Mouse (Mus musculus) stomach, embryonic 16.5 days (tissue): ENCODE data around the gene Ankrd37. TPM values are rescaled to one million over a fixed set of nuclear protein-coding genes. Genes with fewer than 3 reads are reported as not detected.

Source experiments
- ATAC-seq: fragments of 200-750 bp; cut with Nextera tagmentation; 2 replicates; pipeline ENCODE4 v1.8.0; 2017; ENCODE audit warnings: moderate number of reproducible peaks, moderate TSS enrichment; ENCODE audit not compliant: insufficient read depth, low FRiP score
- H3K27ac ChIP-seq: fragments of 300-500 bp; sonication (generic); 2 replicates; pipeline ENCODE4 v1.5.1; 2014; ENCODE audit warnings: low read length
- H3K27me3 ChIP-seq: fragments of 300-500 bp; sonication (generic); 2 replicates; pipeline ENCODE4 v1.6.1; 2014; ENCODE audit warnings: low read length, control low read depth, mixed read lengths; ENCODE audit not compliant: control insufficient read depth, insufficient read depth
- H3K36me3 ChIP-seq: fragments of 300-500 bp; sonication (generic); 2 replicates; pipeline ENCODE4 v1.6.1; 2014; ENCODE audit warnings: low read length; ENCODE audit not compliant: control insufficient read depth, insufficient read depth
- H3K4me1 ChIP-seq: fragments of 300-500 bp; sonication (generic); 2 replicates; pipeline ENCODE4 v1.6.1; 2014; ENCODE audit warnings: low read length, control low read depth, mixed read lengths; ENCODE audit not compliant: control insufficient read depth, insufficient read depth
- H3K4me2 ChIP-seq: fragments of 300-500 bp; sonication (generic); 2 replicates; pipeline ENCODE4 v1.6.1; 2014; ENCODE audit warnings: low read depth, low read length, mixed read lengths
- H3K4me3 ChIP-seq: fragments of 300-500 bp; sonication (generic); replicated peaks from 2 replicates; pipeline ENCODE4 v1.5.1; 2014; ENCODE audit warnings: mild to moderate bottlenecking, low read length
- H3K9ac ChIP-seq: fragments of 300-500 bp; sonication (generic); 2 replicates; pipeline ENCODE4 v1.6.1; 2014; ENCODE audit warnings: low read length
- H3K9me3 ChIP-seq: fragments of 300-500 bp; sonication (generic); replicated peaks from 2 replicates; pipeline ENCODE4 v1.6.1; 2016; ENCODE audit warnings: low read length, control low read depth; ENCODE audit not compliant: control insufficient read depth
- WGBS: fragments of 180-500 bp; shearing (Covaris S2); extraction: QIAGEN DNeasy Blood & Tissue Kit; methylation state at CpG from one replicate; pipeline ENCODE4 v1.1.7; 2014; 5-methylcytosine and 5-hydroxymethylcytosine counted together
- polyA plus RNA-seq: library from polyadenylated mRNA; unstranded; fragments of >200 nt; fragmentation: Nextera tagmentation; extraction: Ambion mirVana; gene quantifications from 2 replicates; pipeline ENCODE4 v1.2.1, GENCODE M21; 2015

Gene Ankrd37
- polyA plus RNA-seq = 27.1 and 41.3 TPM in 2 replicates

DNA sequence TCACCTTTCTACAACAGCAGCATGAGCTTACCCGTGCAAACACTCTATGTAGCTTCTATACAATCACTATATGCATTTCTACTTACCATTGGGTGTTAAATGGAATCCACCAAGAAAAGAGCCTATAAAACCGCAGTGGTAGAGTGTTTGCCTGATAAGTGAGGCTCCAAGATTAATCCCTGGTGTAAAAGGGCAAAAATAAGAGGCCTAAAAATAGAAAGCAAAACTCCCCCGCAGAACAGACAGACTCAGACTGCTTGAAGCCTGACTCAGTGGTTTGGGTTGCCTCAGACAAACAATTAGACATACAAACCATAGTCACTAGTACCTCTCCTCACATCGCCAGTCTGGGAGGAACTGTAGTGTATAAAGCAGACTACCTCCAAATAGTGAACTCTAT, at the start of gene Ankrd37:
Gene Ankrd37, minus strand, starts transcription at position 112 of the 400 bp plus-strand sequence.
- H3K4me1 ChIP-seq = 0 out of 2 replicates have a peak, but pooled peaks cover 1% of the 10 kb centered on the region
- no peak within 1 kb of the TSS for H3K4me3 ChIP-seq
- no peaks in the 10 kb centered on the region for H3K9me3 ChIP-seq
- no peak within 1 kb of the TSS for H3K9ac ChIP-seq
- no peaks in the 10 kb centered on the region for H3K36me3 ChIP-seq
- ATAC-seq = no peak
- no peaks in the 10 kb centered on the region for H3K27me3 ChIP-seq
- 61% methylated on average over 4 of the region's 4 CpGs for WGBS
- H3K27ac ChIP-seq = no peak within 1 kb of the TSS; the same call in 1 of the 2 replicates
- H3K4me2 ChIP-seq = no peak within 1 kb of the TSS

DNA sequence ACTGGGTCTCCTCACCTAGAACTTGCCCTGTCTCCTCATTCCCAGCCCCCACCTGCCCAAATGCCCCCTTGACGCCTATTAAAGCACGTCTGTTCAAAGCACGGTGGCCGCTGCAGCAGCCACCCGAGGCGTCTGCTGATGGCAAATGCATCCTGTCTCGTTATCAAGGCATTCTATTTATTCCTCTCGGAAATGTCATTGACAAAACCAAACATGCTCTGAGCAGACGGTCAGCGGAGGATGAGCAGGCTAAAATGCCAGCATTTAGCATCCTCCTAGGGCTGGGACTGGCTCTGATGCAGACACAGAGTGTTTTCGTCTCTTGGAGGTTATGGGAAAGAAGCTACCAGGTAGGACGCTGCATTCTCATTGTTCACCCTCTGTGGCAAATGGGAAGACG, 34.8 kb upstream of the Ankrd37 start:
- H3K4me2 ChIP-seq = no peak overlapping the region
- WGBS = 75% methylated on average over 13 of the region's 13 CpGs
- H3K36me3 ChIP-seq = no peaks in the 10 kb centered on the region
- H3K27ac ChIP-seq = no peak overlapping the region
- no peaks in the 10 kb centered on the region for H3K27me3 ChIP-seq
- H3K9ac ChIP-seq = no peak overlapping the region
- H3K9me3 ChIP-seq = no peaks in the 10 kb centered on the region
- no peaks in the 10 kb centered on the region for H3K4me1 ChIP-seq
- ATAC-seq = no peak
- H3K4me3 ChIP-seq = no peak overlapping the region

DNA sequence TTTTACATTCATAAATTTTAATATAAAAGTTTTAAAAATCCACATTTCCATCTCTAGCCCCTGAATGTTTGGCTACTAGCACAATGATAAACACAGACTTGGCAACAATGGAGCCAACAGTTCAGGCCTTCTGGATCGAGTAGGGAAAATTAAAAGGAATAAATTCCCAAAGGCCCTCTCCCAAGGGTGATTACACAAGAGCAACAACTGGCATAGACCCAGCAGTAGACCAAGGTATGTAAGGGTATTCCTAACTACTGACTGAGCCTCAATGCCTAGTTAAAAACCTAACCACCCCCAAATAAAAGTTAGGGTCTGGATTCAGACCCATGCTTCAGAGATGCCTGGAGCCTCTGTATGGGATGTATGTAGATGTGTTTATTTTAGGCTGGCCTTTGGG, 34.2 kb upstream of the Ankrd37 start:
- Histone ChIP-seq H3K36me3 (no peaks in the 10 kb centered on the region), H3K9me3 (no peaks in the 10 kb centered on the region), H3K27ac (no peak overlapping the region), H3K4me2 (no peak overlapping the region), H3K27me3 (no peaks in the 10 kb centered on the region), H3K4me1 (no peaks in the 10 kb centered on the region), H3K9ac (no peak overlapping the region), H3K4me3 (no peak overlapping the region)
- WGBS = 70% methylated on average over 1 of the region's 1 CpGs
- no peak for ATAC-seq

DNA sequence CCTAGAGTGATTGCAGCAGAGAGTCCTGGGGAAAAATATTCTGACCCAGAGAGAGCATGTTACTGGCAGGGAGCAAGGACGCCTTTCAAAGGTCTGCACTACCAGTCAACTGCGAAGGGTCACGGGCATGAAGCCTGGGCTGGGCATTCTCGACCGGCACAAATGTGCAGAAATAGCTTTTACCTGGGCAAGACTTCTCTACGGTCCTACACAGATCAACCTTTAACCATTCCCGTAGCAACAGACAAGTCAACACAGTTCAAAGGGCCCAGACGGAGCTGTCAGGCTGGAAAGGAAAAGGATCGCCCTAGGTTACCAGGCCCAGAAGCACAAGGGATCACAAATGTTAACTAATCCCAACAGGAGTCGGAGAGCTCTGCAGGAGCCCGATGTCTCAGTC, 30.7 kb upstream of the Ankrd37 start:
- 64% methylated on average over 11 of the region's 11 CpGs for WGBS
- H3K27me3 ChIP-seq = no peaks in the 10 kb centered on the region
- H3K4me1 ChIP-seq = no peaks in the 10 kb centered on the region
- no peak overlapping the region for H3K9ac ChIP-seq
- no peak overlapping the region for H3K27ac ChIP-seq
- ATAC-seq = no peak
- no peak overlapping the region for H3K4me2 ChIP-seq
- H3K4me3 ChIP-seq = no peak overlapping the region
- no peaks in the 10 kb centered on the region for H3K36me3 ChIP-seq
- no peaks in the 10 kb centered on the region for H3K9me3 ChIP-seq

DNA sequence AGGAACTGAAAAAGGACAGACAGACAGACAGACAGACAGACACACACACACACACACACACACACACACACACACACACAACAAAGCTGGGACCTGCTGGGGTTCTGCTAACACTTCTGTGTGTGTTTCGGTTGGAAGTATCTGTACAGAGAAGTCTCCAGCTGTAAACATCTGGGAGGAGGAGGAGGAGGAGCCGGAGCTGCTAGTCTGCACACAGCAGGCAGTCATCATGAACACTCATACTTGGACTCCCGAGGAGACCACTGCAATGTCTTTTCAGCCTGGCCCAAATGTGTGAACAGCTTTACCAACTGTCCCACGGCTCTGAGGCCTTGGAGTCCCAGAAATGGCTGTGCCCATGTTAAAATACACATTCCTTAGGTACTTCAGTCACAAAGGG, 18.9 kb upstream of the Ankrd37 start:
- WGBS = 44% methylated on average over 4 of the region's 4 CpGs
- no peaks in the 10 kb centered on the region for H3K4me1 ChIP-seq
- ATAC-seq = peak; percentile 53; the same call in 1 of the 2 replicates
- H3K4me2 ChIP-seq = no peak overlapping the region
- peak overlapping the region; percentile 44; the same call in 1 of the 2 replicates for H3K27ac ChIP-seq
- no peaks in the 10 kb centered on the region for H3K27me3 ChIP-seq
- H3K9ac ChIP-seq = no peak overlapping the region
- H3K4me3 ChIP-seq = no peak overlapping the region
- H3K36me3 ChIP-seq = no peaks in the 10 kb centered on the region
- H3K9me3 ChIP-seq = no peaks in the 10 kb centered on the region

DNA sequence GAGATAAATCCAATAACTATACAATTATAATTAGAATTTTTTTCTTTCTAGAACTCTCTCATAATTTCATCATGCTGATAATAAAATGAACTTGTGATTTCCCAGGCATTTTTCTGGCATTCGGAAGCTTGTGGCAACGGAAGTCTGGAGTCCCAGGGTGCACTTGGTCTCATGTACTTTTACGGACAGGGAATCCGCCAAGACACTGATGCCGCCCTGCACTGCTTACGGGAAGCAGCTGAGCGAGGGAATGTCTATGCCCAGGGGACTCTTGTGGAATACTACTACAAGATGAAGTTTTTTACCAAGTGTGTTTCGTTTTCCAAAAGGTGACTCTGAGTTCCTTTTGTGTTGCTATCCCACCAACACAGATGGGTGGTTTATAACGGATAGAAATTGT, 17.3 kb upstream of the Ankrd37 start:
- Histone ChIP-seq H3K4me3 (no peak overlapping the region), H3K9ac (no peak overlapping the region), H3K36me3 (no peaks in the 10 kb centered on the region), H3K27me3 (no peaks in the 10 kb centered on the region), H3K4me2 (no peak overlapping the region), H3K4me1 (no peaks in the 10 kb centered on the region), H3K9me3 (no peaks in the 10 kb centered on the region), H3K27ac (no peak overlapping the region)
- ATAC-seq = no peak
- WGBS = 93% methylated on average over 9 of the region's 9 CpGs

DNA sequence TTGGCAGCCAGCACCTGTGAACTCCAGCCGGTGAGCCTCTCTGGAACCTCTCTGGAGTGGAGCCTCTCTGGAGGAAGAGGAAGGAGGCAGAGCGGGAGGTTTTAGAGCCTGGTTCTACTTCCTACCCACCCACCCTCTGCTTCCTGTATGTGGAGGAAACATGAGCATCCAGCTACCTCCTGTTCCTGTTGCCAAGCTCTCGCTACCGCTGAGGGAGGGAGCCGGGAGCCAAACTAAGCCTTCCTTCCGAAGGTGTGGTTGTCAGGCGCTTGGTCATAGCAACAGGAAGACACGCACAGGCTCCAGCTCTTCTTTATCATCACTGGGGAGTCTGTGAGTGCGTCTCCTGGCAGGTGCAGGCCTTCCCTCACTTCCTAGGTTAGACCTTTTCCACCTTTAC, 16.7 kb upstream of the Ankrd37 start:
- ATAC-seq = no peak
- WGBS = 80% methylated on average over 9 of the region's 9 CpGs
- no peak overlapping the region for H3K4me3 ChIP-seq

DNA sequence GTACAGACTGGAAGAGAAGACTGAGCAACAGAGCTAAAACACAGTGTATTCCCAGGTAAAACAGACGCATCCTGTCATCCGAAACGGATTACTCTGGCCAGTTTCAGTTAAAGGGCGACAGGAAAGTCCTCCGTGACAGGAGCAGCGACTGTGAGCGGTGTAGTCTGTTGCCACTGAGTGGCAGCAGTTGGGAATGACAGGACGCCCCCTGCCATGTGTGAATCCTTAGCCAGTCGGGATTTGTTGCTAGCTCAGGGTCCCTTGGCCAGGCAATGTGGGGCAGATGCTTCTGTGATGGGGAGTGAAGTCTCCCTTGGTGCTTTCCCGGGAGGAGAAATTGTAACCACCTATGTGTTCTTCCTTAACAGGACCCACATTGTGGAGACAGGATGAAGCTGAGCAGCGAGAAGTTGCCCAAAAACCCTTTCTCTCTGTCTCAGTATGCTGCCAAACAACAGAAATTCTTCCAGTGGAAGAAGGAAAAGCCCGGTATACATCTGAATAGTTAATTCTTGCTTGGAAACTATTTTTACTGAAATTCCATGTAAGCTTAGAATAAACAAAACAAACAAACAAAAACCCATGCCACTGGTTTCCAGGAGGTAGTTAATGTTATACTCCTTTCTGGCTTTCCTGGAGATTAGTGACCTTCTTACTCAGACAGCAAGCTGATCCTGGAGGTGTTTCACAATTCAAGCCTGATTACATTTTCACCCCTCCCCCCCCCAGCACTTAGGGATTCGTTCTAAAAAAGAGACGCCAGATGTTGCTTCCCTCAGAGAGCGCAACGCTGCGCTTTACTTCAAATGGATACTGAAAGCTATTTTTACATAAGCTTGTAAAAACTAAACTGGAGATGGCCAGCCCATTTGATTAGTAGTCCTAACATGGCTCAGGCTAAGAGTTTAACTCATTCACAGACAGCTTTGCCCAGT, 5.5 kb upstream of the Ankrd37 start:
- peak; percentile 37; the same call in 1 of the 2 replicates for ATAC-seq
- Histone ChIP-seq H3K9me3 (no peaks in the 10 kb centered on the region), H3K27me3 (no peaks in the 10 kb centered on the region), H3K27ac (no peak overlapping the region), H3K9ac (peak overlapping the region; percentile 36; the same call in 1 of the 2 replicates), H3K4me3 (peak overlapping the region; percentile 1; the same call in 1 of the 2 replicates), H3K4me1 (peaks cover 6% of the 10 kb centered on the region; the same call in 1 of the 2 replicates), H3K4me2 (peak overlapping the region; percentile 35), H3K36me3 (no peaks in the 10 kb centered on the region)
- 12% methylated on average over 17 of the region's 17 CpGs for WGBS

More for the DNA sequence above, 16.7 kb upstream of the Ankrd37 start:
- H3K9me3 ChIP-seq = no peaks in the 10 kb centered on the region
- H3K27ac ChIP-seq = no peak overlapping the region
- H3K4me2 ChIP-seq = no peak overlapping the region
- no peaks in the 10 kb centered on the region for H3K27me3 ChIP-seq
- H3K4me1 ChIP-seq = no peaks in the 10 kb centered on the region
- no peak overlapping the region for H3K9ac ChIP-seq
- H3K36me3 ChIP-seq = no peaks in the 10 kb centered on the region

DNA sequence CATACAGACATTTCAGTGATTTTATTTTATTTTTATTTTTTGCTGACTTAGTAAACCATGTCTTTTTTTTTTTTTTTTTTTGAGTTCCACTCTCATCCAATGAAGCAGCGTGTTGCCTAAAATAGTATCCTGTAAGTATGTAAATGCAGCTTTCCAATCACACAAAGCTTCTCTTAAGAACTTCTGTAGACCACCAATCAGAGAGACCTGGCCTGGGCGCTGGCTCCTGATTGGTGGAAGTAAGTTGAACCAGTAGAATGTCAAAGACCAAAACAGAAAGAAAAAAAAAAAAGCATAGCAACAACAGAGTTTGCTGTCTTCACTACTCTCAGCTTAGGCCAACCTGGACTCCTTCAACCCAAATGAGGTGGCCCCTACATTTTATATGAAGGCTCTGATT, 4.8 kb upstream of the Ankrd37 start:
- Histone ChIP-seq H3K27ac (no peak overlapping the region), H3K9ac (0 out of 2 replicates have a peak overlapping the region, but pooled peaks have one; percentile 36), H3K36me3 (no peaks in the 10 kb centered on the region), H3K4me3 (0 out of 2 replicates have a peak overlapping the region, but pooled peaks have one; percentile 1), H3K27me3 (no peaks in the 10 kb centered on the region), H3K4me1 (peaks cover 6% of the 10 kb centered on the region; the same call in 1 of the 2 replicates), H3K4me2 (peak overlapping the region; percentile 35), H3K9me3 (no peaks in the 10 kb centered on the region)
- no peak for ATAC-seq
- WGBS = 76% methylated on average over 2 of the region's 2 CpGs
